In the genomic region with DNA sequence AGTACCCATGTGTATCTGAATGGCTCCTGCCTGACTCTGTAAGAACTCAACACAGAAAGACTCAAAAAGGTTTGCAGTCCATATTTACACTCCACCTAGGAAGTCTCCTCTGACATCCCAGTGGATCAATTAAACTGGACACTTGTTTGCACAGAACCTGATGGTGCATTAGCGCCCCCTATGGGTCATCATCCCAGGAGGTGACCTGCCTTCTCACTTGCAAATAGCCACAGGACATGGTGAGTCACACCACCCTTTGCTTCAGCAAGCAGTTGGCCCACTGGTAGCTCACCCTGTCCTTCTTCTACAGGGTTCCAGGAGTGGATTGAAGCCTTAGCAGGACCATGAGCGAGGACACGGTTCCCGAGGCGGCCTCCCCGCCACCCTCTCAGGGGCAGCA, we compare ENCODE assay signal across 8 mouse cellular contexts. TPM values are rescaled to one million over a fixed set of nuclear protein-coding genes. Genes with fewer than 3 reads are reported as not detected.
DNase-seq lines count a peak whose midpoint lies in the region; TF ChIP-seq lines count a peak whose summit lies in the region.

No protein-coding gene starts in this region.

- intact Hi-C loops in heart, postnatal 14 days (cut with DNase I) = loop anchor here (2.0 kb wide), 1 partner anchor 65 kb away; no protein-coding TSS in a partner anchor
- intact Hi-C loops in left cerebral cortex, postnatal 4 days (cut with DNase I) = no loop called here

- no peaks in the 10 kb centered on the region for H3K9me3 ChIP-seq in embryonic facial prominence, embryonic 10.5 days

- no peak overlapping the region; the same call in 1 of the 2 replicates for H3K27ac ChIP-seq in embryonic facial prominence, embryonic 10.5 days (replicated peaks)
- H3K27ac ChIP-seq in olfactory bulb, adult 2 months (ENCODE audit: insufficient read depth, low read depth, low read length) = peak overlapping the region; percentile 96

- 59% methylated on average over 6 of the region's 6 CpGs for WGBS in embryonic facial prominence, embryonic 10.5 days
- WGBS in olfactory bulb, adult 2 months = 73% methylated on average over 6 of the region's 6 CpGs

- H3K4me3 ChIP-seq in embryonic facial prominence, embryonic 10.5 days = no peak overlapping the region
- H3K4me3 ChIP-seq in olfactory bulb, adult 2 months (ENCODE audit: insufficient read depth, low read depth, low read length) = no peak overlapping the region

- TF ChIP-seq POLR2A in olfactory bulb, adult 2 months (IDR thresholded peaks at IDR 0.05; ENCODE audit: insufficient read depth, low read depth, low read length) = no peak

- peaks cover 9% of the 10 kb centered on the region for H3K36me3 ChIP-seq in embryonic facial prominence, embryonic 10.5 days (replicated peaks)

- DNase-seq in heart, postnatal 14 days = peak; percentile 35 to 62
- no peak for DNase-seq in heart, adult 8-10 months (ENCODE audit: low spot score)
- peak; percentile 17 to 32 for DNase-seq in CD8-positive naive resting alpha-beta T cell, adult 2 months (ENCODE audit: low read depth in 2 of 2, low spot score in 2 of 2)
- peak; percentile 77 to 85 for DNase-seq in adrenal gland, postnatal 36 days
- DNase-seq in embryonic facial prominence, embryonic 10.5 days (ENCODE audit: low spot score) = peak; percentile 68
- DNase-seq in left cerebral cortex, postnatal 4 days = peak; percentile 76
- DNase-seq in urinary bladder, adult 2 months (ENCODE audit: low spot score) = peak; percentile 32

- no peaks in the 10 kb centered on the region for H3K27me3 ChIP-seq in embryonic facial prominence, embryonic 10.5 days (replicated peaks; ENCODE audit: low read depth, poor library complexity, severe bottlenecking)

- H3K4me1 ChIP-seq in embryonic facial prominence, embryonic 10.5 days = peaks cover 9% of the 10 kb centered on the region
- peaks cover 39% of the 10 kb centered on the region for H3K4me1 ChIP-seq in olfactory bulb, adult 2 months (ENCODE audit: control insufficient read depth, insufficient read depth, low read length)

- peak; percentile 51; the same call in 1 of the 2 replicates for TF ChIP-seq CTCF in olfactory bulb, adult 2 months (IDR thresholded peaks at IDR 0.05; ENCODE audit: insufficient read depth, low read depth, low read length)

RNA-seq across cellular contexts. Expression of a gene that starts 57.0 kb away (rescaled TPM):
- total RNA-seq in heart, postnatal 14 days (2021) = 1 to 10 TPM in 1 of 2 experiments, under 1 TPM in 1; 0.68 to 1.0 TPM
- total RNA-seq in heart, adult 8-10 months (2022) = under 1 TPM; 0.12 to 0.38 (median 0.20) TPM
- total RNA-seq in adrenal gland, postnatal 36 days (2021) = 1 to 10 TPM; 1.3 to 1.9 TPM
- 23.4 and 26.6 TPM in 2 replicates for polyA plus RNA-seq in embryonic facial prominence, embryonic 10.5 days (2016; fragmentation: Nextera tagmentation; extraction: Ambion mirVana)
- total RNA-seq in left cerebral cortex, postnatal 4 days (2021) = 100 to 1,000 TPM; 256 to 274 TPM
- 39.6 TPM in 1 of 2 replicates, not detected in the other for polyA plus RNA-seq in olfactory bulb, adult 2 months (2012; ENCODE audit: insufficient read depth, insufficient read length, low replicate concordance, missing spikeins)
- polyA plus RNA-seq in urinary bladder, adult 2 months (2012; rRNA removed) = 3.4 and 4.8 TPM in 2 replicates

Comparison
In these comparisons a context has a peak if more than half of its experiments do, and no peak if none do; other contexts are left out.
1. RNA of a gene that starts 57.0 kb away (total RNA-seq): 256 to 274 TPM in left cerebral cortex, postnatal 4 days; 1.3 to 1.9 TPM in adrenal gland, postnatal 36 days, 0.68 to 1.0 TPM in heart, postnatal 14 days and 0.12 to 0.38 TPM in heart, adult 8-10 months; every median in the first group is over 10 times any median in the second.